Mouse (Mus musculus): Measurements from ENCODE around the gene Zc3h12c.

- TF ChIP-seq POLR2A (IDR thresholded peaks at IDR 0.05; ENCODE audit: borderline replicate concordance, insufficient read depth, low read length) = no peak
- TF ChIP-seq CTCF (IDR thresholded peaks at IDR 0.05; ENCODE audit: borderline replicate concordance, insufficient read depth, low read depth, low read length) = no peak
Observed at GRCm38 (mm10) chr9:52148311-52148710, 20.1 kb downstream of the Zc3h12c start.

Measured in cerebellum, adult 2 months (tissue).